Mouse (Mus musculus) kidney, embryonic 16.5 days (tissue): ENCODE results near the gene Prps1l3. TPM values are rescaled to one million over a fixed set of nuclear protein-coding genes. Genes with fewer than 3 reads are reported as not detected.
A peak's percentile ranks its signal among the peaks of the same experiment; 100 is the strongest.

Experiments
- ATAC-seq: fragments of 200-750 bp; cut with Nextera tagmentation; 2 replicates; pipeline ENCODE4 v1.8.0; 2017; ENCODE audit warnings: moderate TSS enrichment; ENCODE audit not compliant: low FRiP score, low TSS enrichment
- H3K27ac ChIP-seq: fragments of 300-500 bp; sonication (generic); 2 replicates; pipeline ENCODE4 v1.5.1; 2014; ENCODE audit warnings: low read length
- H3K27me3 ChIP-seq: fragments of 300-500 bp; sonication (generic); 2 replicates; pipeline ENCODE4 v1.6.1; 2014; ENCODE audit warnings: low read length, control low read depth, mixed read lengths; ENCODE audit not compliant: insufficient read depth
- H3K36me3 ChIP-seq: fragments of 300-500 bp; sonication (generic); 2 replicates; pipeline ENCODE4 v1.6.1; 2014; ENCODE audit warnings: low read length, control low read depth, mixed read lengths; ENCODE audit not compliant: insufficient read depth
- H3K4me1 ChIP-seq: fragments of 300-500 bp; sonication (generic); 2 replicates; pipeline ENCODE4 v1.6.1; 2014; ENCODE audit warnings: low read length, control low read depth, mixed read lengths; ENCODE audit not compliant: insufficient read depth
- H3K4me2 ChIP-seq: fragments of 300-500 bp; sonication (generic); replicated peaks from 2 replicates; pipeline ENCODE4 v1.6.1; 2014; ENCODE audit warnings: low read depth, low read length
- H3K4me3 ChIP-seq: fragments of 300-500 bp; sonication (generic); 2 replicates; pipeline ENCODE4 v1.5.1; 2014; ENCODE audit warnings: mild to moderate bottlenecking, low read length
- H3K9ac ChIP-seq: fragments of 300-500 bp; sonication (generic); replicated peaks from 2 replicates; pipeline ENCODE4 v1.6.1; 2014; ENCODE audit warnings: low read length
- H3K9me3 ChIP-seq: fragments of 300-500 bp; sonication (generic); 2 replicates; pipeline ENCODE4 v1.6.1; 2016; ENCODE audit warnings: low read length, control low read depth
- WGBS: fragments of 180-500 bp; shearing (Covaris S2); extraction: QIAGEN DNeasy Blood & Tissue Kit; methylation state at CpG from one replicate; pipeline ENCODE4 v1.1.7; 2014; 5-methylcytosine and 5-hydroxymethylcytosine counted together
- polyA plus RNA-seq: library from polyadenylated mRNA; unstranded; fragments of >200 nt; fragmentation: Nextera tagmentation; extraction: Ambion mirVana; gene quantifications from 2 replicates; pipeline ENCODE4 v1.2.1, GENCODE M21; 2015

Gene Prps1l3
- polyA plus RNA-seq, 1 experiment from 2014 or later = 86.3 TPM

DNA sequence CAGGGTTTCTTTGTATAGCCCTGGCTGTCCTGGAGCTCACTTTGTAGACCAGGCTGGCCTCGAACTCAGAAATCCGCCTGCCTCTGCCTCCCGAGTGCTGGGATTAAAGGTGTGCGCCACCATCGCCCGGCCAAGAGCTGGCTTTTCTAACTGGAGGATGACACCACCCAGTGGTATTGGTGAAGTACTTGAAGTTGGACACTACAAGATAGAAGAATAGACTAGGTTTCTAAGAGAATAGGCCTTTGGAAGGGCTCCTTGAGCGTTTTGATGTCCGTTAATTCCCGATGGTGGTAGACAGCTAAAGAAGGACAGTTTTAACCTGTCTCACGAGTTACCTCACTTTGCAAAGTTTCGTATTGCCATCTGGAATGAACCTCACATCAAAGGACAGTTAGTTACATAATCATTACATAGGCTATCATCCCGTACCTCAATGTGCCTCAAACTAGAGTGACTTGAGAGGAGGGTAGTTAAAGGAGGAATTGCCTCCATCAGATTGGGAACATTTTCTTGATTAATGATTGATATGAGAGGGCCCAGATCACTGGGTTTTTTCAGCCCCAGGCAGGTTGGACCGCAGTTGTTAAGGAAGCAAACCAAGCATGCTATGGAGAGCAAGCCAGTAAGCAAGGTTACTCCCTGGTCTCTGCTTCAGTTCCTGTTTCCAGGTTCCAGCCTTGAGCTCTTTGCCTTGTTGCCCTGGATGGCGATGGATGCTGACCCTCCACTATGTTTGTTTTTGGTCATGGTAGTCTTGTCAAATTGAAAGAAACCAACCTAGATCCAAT is 1.1 kb downstream of the Prps1l3 start:
- 0 out of 2 replicates have a peak, but pooled peaks cover 2% of the 10 kb centered on the region for H3K36me3 ChIP-seq
- peak; percentile 13; the same call in 1 of the 2 replicates for ATAC-seq
- peak overlapping the region; percentile 1 for H3K27ac ChIP-seq
- H3K4me2 ChIP-seq = peak overlapping the region; percentile 65
- H3K4me1 ChIP-seq = 0 out of 2 replicates have a peak, but pooled peaks cover 8% of the 10 kb centered on the region
- 63% methylated on average over 14 of the region's 14 CpGs for WGBS
- H3K27me3 ChIP-seq = no peaks in the 10 kb centered on the region
- no peaks in the 10 kb centered on the region for H3K9me3 ChIP-seq
- H3K9ac ChIP-seq = peak overlapping the region; percentile 91
- peak overlapping the region; percentile 79 for H3K4me3 ChIP-seq

DNA sequence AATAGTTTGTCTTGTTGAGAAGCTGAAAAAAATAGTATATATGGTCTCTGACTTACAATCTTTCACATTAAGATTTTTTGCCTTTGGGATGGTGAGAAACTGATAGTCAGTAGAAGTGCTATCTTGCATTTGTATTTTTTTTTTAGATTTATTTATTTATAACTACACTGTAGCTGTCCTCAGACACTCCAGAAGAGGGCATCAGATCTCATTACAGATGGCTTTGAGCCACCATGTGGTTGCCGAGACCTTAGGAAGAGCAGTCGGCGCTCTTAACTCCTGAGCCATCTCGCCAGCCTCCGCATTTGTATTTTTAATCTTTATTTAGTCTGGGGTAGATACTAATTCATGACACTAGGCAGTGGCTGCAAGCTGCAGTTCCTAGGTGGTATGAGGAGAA is 3.2 kb downstream of the Prps1l3 start:
- Histone ChIP-seq H3K9ac (no peak overlapping the region), H3K4me3 (no peak overlapping the region), H3K4me1 (0 out of 2 replicates have a peak, but pooled peaks cover 8% of the 10 kb centered on the region), H3K36me3 (peaks cover 6% of the 10 kb centered on the region), H3K27me3 (no peaks in the 10 kb centered on the region), H3K9me3 (peaks cover 2% of the 10 kb centered on the region; the same call in 1 of the 2 replicates), H3K4me2 (no peak overlapping the region), H3K27ac (no peak overlapping the region)
- WGBS = 89% methylated on average over 5 of the region's 5 CpGs
- no peak for ATAC-seq

DNA sequence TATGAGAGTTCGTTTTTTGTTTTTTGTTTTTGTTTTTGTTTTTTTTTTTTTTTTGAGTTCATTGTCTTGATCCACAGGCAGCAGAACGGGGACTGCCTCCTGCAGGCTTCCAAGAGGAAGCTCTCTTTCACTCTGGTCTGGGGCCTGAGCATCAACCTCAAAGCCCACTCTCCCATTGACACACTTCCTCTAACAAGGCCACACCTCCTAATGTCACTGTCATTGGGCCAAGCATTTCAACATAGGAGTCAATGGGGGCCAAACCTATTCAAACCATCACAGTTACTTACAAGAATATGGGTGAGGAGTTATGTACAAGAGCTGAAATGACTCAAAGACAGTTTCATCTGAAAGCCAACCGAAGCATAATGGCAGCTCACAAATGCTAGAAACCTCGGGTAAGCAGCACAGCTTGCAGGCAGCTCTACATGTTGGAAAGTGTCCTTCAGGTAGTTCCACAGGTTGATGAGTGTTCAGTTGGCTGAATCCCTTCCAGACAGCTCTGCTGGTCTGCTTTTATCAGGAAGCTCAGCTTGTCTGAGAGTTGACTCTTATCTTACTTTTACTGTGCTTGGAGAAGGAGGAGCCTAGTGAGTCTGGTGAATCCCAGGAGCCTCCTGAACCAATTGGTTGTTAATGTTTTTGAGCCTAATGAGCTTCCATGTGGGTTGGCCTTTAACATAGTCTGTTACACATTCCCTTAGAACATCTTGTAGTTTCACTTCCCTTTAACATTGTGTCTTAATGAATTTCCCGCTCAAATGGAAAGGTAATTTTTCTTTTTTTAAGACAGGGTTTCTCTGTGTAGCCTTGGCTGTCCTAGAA is 13.7 kb downstream of the Prps1l3 start:
- H3K27ac ChIP-seq = no peak overlapping the region
- H3K9ac ChIP-seq = no peak overlapping the region
- peaks cover 27% of the 10 kb centered on the region for H3K36me3 ChIP-seq
- WGBS = 87% methylated on average over 5 of the region's 5 CpGs
- no peaks in the 10 kb centered on the region for H3K4me1 ChIP-seq
- H3K4me3 ChIP-seq = no peak overlapping the region
- ATAC-seq = no peak
- H3K9me3 ChIP-seq = no peaks in the 10 kb centered on the region
- no peaks in the 10 kb centered on the region for H3K27me3 ChIP-seq
- no peak overlapping the region for H3K4me2 ChIP-seq

DNA sequence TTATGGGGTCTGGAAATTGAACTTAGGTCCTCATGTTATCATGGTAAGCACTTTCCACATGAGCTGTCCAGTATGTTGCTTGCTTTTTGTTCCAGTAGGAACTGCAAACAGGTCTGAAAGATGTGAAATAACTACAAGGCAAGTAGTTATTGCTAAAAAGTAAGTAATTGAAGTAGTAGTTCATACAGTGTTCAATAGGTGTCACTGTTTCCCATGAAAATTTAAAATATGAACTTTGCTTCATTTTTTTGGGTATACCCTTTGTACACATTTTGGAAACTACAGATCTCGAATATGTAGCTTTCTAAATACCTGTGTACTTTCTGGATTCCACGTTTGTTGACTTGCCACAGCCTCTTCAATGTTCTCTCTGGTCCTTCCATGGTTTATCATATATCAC is 28.4 kb downstream of the Prps1l3 start:
- H3K4me3 ChIP-seq = no peak overlapping the region
- H3K36me3 ChIP-seq = no peaks in the 10 kb centered on the region
- no peaks in the 10 kb centered on the region for H3K9me3 ChIP-seq
- no peak overlapping the region for H3K9ac ChIP-seq
- no peak overlapping the region for H3K4me2 ChIP-seq
- no peak overlapping the region for H3K27ac ChIP-seq
- no peak for ATAC-seq
- no peaks in the 10 kb centered on the region for H3K27me3 ChIP-seq
- H3K4me1 ChIP-seq = no peaks in the 10 kb centered on the region
- 72% methylated on average over 2 of the region's 2 CpGs for WGBS

DNA sequence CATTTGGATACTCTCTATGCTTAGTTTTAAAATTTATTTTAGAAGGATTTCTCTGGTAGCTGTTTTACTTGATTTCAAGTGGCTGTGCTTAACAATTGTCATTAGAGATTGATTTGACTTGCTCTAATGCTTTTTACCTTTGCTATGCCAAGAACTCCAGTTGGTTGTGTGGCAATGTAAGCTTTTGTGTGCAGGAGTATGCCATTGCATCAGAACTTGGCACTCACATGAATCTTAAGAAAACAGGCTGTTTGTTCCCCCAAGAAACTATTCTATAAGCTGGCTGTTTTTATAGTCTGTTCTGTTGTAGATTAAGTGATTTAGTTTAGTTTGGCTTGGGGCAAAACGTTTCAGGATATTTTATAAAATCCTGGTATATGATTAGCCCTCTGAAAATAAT is 45.2 kb downstream of the Prps1l3 start:
- no peak overlapping the region for H3K27ac ChIP-seq
- H3K27me3 ChIP-seq = no peaks in the 10 kb centered on the region
- no peaks in the 10 kb centered on the region for H3K36me3 ChIP-seq
- 50% methylated on average over 1 of the region's 1 CpGs for WGBS
- no peaks in the 10 kb centered on the region for H3K4me1 ChIP-seq
- no peak overlapping the region for H3K4me3 ChIP-seq
- no peak overlapping the region for H3K4me2 ChIP-seq
- no peaks in the 10 kb centered on the region for H3K9me3 ChIP-seq
- no peak for ATAC-seq
- H3K9ac ChIP-seq = no peak overlapping the region

DNA sequence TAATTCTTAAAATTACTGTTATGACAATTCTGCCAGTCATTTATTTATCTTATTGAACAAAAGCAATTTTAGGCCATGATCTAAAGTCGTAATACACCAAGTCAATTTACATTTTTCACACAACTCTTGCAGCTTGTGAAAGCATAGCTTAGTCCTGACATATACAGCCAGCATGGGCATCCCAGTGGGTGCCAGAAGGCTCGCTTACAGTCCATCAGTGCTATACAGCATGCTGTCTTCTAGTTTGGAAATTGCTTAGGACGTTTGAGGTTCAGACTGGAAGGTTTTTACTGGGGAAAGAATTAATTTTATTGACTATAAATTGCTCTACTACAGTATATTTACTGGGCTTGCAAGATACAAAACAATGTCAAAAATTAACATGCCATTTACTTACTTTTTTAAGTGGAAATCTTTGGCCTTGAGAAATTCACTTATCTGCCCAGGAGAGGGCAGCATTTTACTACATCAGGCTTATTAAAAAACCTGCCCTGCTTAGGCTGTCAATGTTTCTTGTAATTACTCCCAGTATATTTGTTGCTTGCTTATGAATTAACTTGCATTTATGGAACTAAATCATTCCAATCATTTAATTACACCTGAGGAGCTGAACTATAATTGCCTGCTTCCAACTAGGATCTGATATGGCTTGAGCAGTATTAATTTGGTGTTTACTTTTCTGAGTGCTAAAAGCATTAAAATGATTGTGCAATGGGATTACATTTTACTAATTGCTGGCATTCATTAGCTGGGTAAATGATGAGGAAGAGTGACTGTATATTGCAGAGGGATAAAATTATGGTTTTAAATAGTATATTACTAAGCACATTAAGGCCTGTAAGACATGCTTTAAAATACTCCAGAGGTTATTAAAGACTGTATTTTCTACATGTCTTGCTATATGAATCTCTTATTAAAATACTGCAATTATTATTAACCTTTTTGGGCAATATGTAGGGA is 51.2 kb downstream of the Prps1l3 start:
- H3K9ac ChIP-seq = no peak overlapping the region
- no peak overlapping the region for H3K4me2 ChIP-seq
- no peaks in the 10 kb centered on the region for H3K4me1 ChIP-seq
- H3K4me3 ChIP-seq = no peak overlapping the region
- ATAC-seq = no peak
- no peaks in the 10 kb centered on the region for H3K36me3 ChIP-seq
- WGBS = 53% methylated on average over 3 of the region's 3 CpGs
- H3K27ac ChIP-seq = no peak overlapping the region
- H3K27me3 ChIP-seq = no peaks in the 10 kb centered on the region
- H3K9me3 ChIP-seq = no peaks in the 10 kb centered on the region

DNA sequence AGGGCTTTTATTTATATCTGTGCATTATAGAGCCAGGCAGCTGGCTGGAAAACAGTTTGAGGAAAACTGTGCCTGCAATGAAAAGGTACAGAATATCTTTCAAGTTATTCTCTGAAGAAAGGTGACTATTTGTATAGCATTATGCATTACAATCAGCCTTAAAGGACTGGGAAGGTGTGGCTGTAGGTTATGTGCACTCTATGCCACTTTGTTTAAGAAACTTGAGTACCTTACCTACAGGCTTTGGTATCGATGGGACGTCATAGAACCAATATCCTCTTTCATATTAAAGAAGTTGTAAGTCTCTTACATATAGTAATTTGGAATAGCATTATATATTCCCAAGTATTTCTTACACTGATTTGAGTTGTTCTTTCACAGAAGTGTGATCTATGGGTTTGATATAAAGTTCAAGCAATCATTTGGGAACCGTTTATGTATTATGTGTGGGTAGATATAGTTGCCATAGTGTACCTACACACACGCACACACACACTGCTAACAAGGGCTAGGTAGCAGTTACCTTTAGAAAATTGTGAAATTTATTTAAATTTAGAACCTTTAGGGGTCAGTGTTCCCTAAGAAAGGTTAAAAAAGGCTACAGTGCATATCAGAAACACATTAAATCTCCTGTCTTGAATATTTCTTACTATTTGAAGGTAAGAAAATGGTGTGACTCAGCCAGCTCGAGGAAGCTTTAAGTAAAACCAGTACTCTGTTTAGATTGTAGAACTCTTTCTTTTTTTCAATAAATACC is 55.3 kb downstream of the Prps1l3 start:
- 82% methylated on average over 5 of the region's 5 CpGs for WGBS
- Histone ChIP-seq H3K4me3 (no peak overlapping the region), H3K27ac (no peak overlapping the region), H3K36me3 (no peaks in the 10 kb centered on the region), H3K4me2 (no peak overlapping the region), H3K9ac (no peak overlapping the region), H3K4me1 (no peaks in the 10 kb centered on the region), H3K27me3 (no peaks in the 10 kb centered on the region), H3K9me3 (no peaks in the 10 kb centered on the region)
- ATAC-seq = no peak
